Mouse (Mus musculus): ENCODE measurements around the gene Ifngr1.

- TF ChIP-seq CTCF (IDR thresholded peaks at IDR 0.05; ENCODE audit: control insufficient read depth, insufficient read depth, insufficient replicate concordance, low read depth, low read length): no peak
- TF ChIP-seq POLR2A (IDR thresholded peaks at IDR 0.05; ENCODE audit: control insufficient read depth, low read depth, low read length): no peak
Observed at GRCm38 (mm10) chr10:19570288-19570687, 21.5 kb upstream of the Ifngr1 start.

All from testis, adult 2 months (tissue).